Comparison of ENCODE assay signal across 8 mouse cellular contexts in genomic region chr19:56422476-56423338, GRCm38 (mm10). TPM values are rescaled to one million over a fixed set of nuclear protein-coding genes. Genes with fewer than 3 reads are reported as not detected.
A peak's percentile ranks its signal among the peaks of the same experiment; 100 is the strongest.
DNase-seq lines count a peak whose midpoint lies in the region; ATAC-seq and TF ChIP-seq lines count a peak whose summit lies in the region.

No protein-coding gene starts in this region.

- H3K4me1 ChIP-seq in embryonic facial prominence, embryonic 11.5 days (ENCODE audit: control insufficient read depth, insufficient read depth, low read length) = no peaks in the 10 kb centered on the region; the same call in 1 of the 2 replicates
- H3K4me1 ChIP-seq in heart, adult 2 months (ENCODE audit: control insufficient read depth, insufficient read depth, low read length) = peaks cover 1% of the 10 kb centered on the region; the same call in 1 of the 2 replicates
- H3K4me1 ChIP-seq in kidney, embryonic 14.5 days (ENCODE audit: control insufficient read depth, insufficient read depth, low read length) = peaks cover 8% of the 10 kb centered on the region; the same call in 1 of the 2 replicates
- H3K4me1 ChIP-seq in limb, embryonic 14.5 days (ENCODE audit: control insufficient read depth, insufficient read depth, low read length) = no peaks in the 10 kb centered on the region

- H3K36me3 ChIP-seq in embryonic facial prominence, embryonic 11.5 days (replicated peaks; ENCODE audit: control insufficient read depth, insufficient read depth, low read depth, low read length) = no peaks in the 10 kb centered on the region
- no peaks in the 10 kb centered on the region for H3K36me3 ChIP-seq in heart, adult 2 months (ENCODE audit: control insufficient read depth, insufficient read depth, low read length)
- H3K36me3 ChIP-seq in kidney, embryonic 14.5 days (ENCODE audit: control insufficient read depth, insufficient read depth, low read length) = no peaks in the 10 kb centered on the region
- H3K36me3 ChIP-seq in limb, embryonic 14.5 days (ENCODE audit: control insufficient read depth, insufficient read depth, low read length) = no peaks in the 10 kb centered on the region
- no peaks in the 10 kb centered on the region for H3K36me3 ChIP-seq in myocyte (ENCODE audit: control insufficient read depth, insufficient read depth)

- no peak for TF ChIP-seq POLR2A in heart, adult 2 months (IDR thresholded peaks at IDR 0.05; ENCODE audit: insufficient read depth, low read depth, low read length)
- TF ChIP-seq POLR2A in limb, embryonic 14.5 days (IDR thresholded peaks at IDR 0.05; ENCODE audit: borderline replicate concordance, extremely low read depth, insufficient read depth, insufficient read length) = no peak
- TF ChIP-seq POLR2A in myocyte (IDR thresholded peaks at IDR 0.05; ENCODE audit: insufficient read length, low read depth) = no peak

- 0 out of 2 replicates have a peak, but pooled peaks have one; percentile 67 for ATAC-seq in embryonic facial prominence, embryonic 11.5 days (replicated peaks; ENCODE audit: insufficient number of reproducible peaks, low FRiP score, low TSS enrichment, low read depth)
- ATAC-seq in kidney, embryonic 14.5 days (ENCODE audit: low FRiP score, low TSS enrichment) = peak; percentile 75
- peak; percentile 54; the same call in 1 of the 2 replicates for ATAC-seq in limb, embryonic 14.5 days (ENCODE audit: low FRiP score, low read depth)

- H3K27me3 ChIP-seq in embryonic facial prominence, embryonic 11.5 days (ENCODE audit: control insufficient read depth, insufficient read depth, low read length) = no peaks in the 10 kb centered on the region
- H3K27me3 ChIP-seq in heart, adult 2 months (ENCODE audit: control insufficient read depth, insufficient read depth, low read length) = no peaks in the 10 kb centered on the region
- no peaks in the 10 kb centered on the region for H3K27me3 ChIP-seq in kidney, embryonic 14.5 days (ENCODE audit: control insufficient read depth, insufficient read depth, low read length)
- H3K27me3 ChIP-seq in limb, embryonic 14.5 days (ENCODE audit: control insufficient read depth, insufficient read depth, low read length) = no peaks in the 10 kb centered on the region
- H3K27me3 ChIP-seq in myocyte (ENCODE audit: control insufficient read depth, insufficient read depth, insufficient read length) = no peaks in the 10 kb centered on the region

- WGBS in embryonic facial prominence, embryonic 11.5 days = 21% methylated on average over 14 of the region's 14 CpGs
- WGBS in heart, adult 2 months = 41% methylated on average over 14 of the region's 14 CpGs
- 18% methylated on average over 14 of the region's 14 CpGs for WGBS in kidney, embryonic 14.5 days
- WGBS in limb, embryonic 14.5 days = 23% methylated on average over 14 of the region's 14 CpGs

- no peak overlapping the region for H3K4me3 ChIP-seq in embryonic facial prominence, embryonic 11.5 days (ENCODE audit: low read depth, low read length)
- H3K4me3 ChIP-seq in heart, adult 2 months = no peak overlapping the region
- no peak overlapping the region for H3K4me3 ChIP-seq in kidney, embryonic 14.5 days (ENCODE audit: low read length)
- no peak overlapping the region for H3K4me3 ChIP-seq in limb, embryonic 14.5 days (replicated peaks; ENCODE audit: low read length)
- no peak overlapping the region for H3K4me3 ChIP-seq in myocyte

- intact Hi-C loops in heart, adult 2 months (cut with DNase I) = loop anchor here (1.0 to 10.0 kb wide), 5 partner anchors 145 to 612 kb away; no protein-coding TSS in a partner anchor

- TF ChIP-seq CTCF in heart, adult 2 months (IDR thresholded peaks at IDR 0.05) = peak; percentile 71

- no peaks in the 10 kb centered on the region for H3K9me3 ChIP-seq in embryonic facial prominence, embryonic 11.5 days (replicated peaks; ENCODE audit: control insufficient read depth, low read length)
- H3K9me3 ChIP-seq in kidney, embryonic 14.5 days (ENCODE audit: control insufficient read depth, low read length) = no peaks in the 10 kb centered on the region
- no peaks in the 10 kb centered on the region for H3K9me3 ChIP-seq in limb, embryonic 14.5 days (ENCODE audit: control insufficient read depth, low read length)

- peak overlapping the region; percentile 13; the same call in 1 of the 2 replicates for H3K4me2 ChIP-seq in embryonic facial prominence, embryonic 11.5 days (ENCODE audit: low read depth, low read length)
- H3K4me2 ChIP-seq in kidney, embryonic 14.5 days (replicated peaks; ENCODE audit: low read depth, low read length) = no peak overlapping the region
- no peak overlapping the region for H3K4me2 ChIP-seq in limb, embryonic 14.5 days (replicated peaks; ENCODE audit: low read depth, low read length, severe bottlenecking)
- peak overlapping the region; percentile 46 for H3K4me2 ChIP-seq in myocyte (ENCODE audit: low read depth)

- H3K27ac ChIP-seq in embryonic facial prominence, embryonic 11.5 days (replicated peaks; ENCODE audit: low read depth, low read length) = no peak overlapping the region
- no peak overlapping the region for H3K27ac ChIP-seq in heart, adult 2 months
- H3K27ac ChIP-seq in kidney, embryonic 14.5 days (ENCODE audit: low read depth, low read length) = no peak overlapping the region
- H3K27ac ChIP-seq in limb, embryonic 14.5 days (replicated peaks; ENCODE audit: low read depth, low read length) = no peak overlapping the region

- H3ac ChIP-seq in myocyte (ENCODE audit: control insufficient read depth, insufficient read length) = no peak overlapping the region

- no peak for TF ChIP-seq EP300 in heart, adult 2 months (IDR thresholded peaks at IDR 0.05; ENCODE audit: insufficient read depth, low read depth, low read length)

- peak; percentile 92 for DNase-seq in 3T3-L1 (ENCODE audit: low read depth, low spot score)
- peak; percentile 92 for DNase-seq in adrenal gland, postnatal 14 days
- DNase-seq in embryonic facial prominence, embryonic 11.5 days (ENCODE audit: low spot score) = peak; percentile 83
- peak; percentile 81 to 90 for DNase-seq in heart, adult 2 months
- DNase-seq in limb, embryonic 14.5 days (ENCODE audit: low spot score) = peak; percentile 78
- peak; percentile 79 to 92 for DNase-seq in spleen, postnatal 4 days (ENCODE audit: low spot score in 2 of 2)

- H3K79me2 ChIP-seq in heart, adult 2 months (replicated peaks; ENCODE audit: control insufficient read depth, insufficient read depth, low read length) = no peaks in the 10 kb centered on the region
- H3K79me2 ChIP-seq in myocyte (ENCODE audit: control insufficient read depth, insufficient read depth) = no peaks in the 10 kb centered on the region

- H3K9ac ChIP-seq in embryonic facial prominence, embryonic 11.5 days (replicated peaks; ENCODE audit: low read length) = no peak overlapping the region
- H3K9ac ChIP-seq in heart, adult 2 months (ENCODE audit: low read depth, low read length) = no peak overlapping the region
- H3K9ac ChIP-seq in kidney, embryonic 14.5 days (ENCODE audit: low read depth, low read length) = no peak overlapping the region
- no peak overlapping the region for H3K9ac ChIP-seq in limb, embryonic 14.5 days (ENCODE audit: low read depth, low read length, severe bottlenecking)

TF ChIP-seq in myocyte, 11 proteins besides CTCF, POLR2A, EP300 and RAD21:
- TF ChIP-seq MYOG (IDR thresholded peaks at IDR 0.05; ENCODE audit: control insufficient read depth in 1 of 3, insufficient read depth in 1 of 3, insufficient read length in 2 of 3, low read depth in 2 of 3) (no peak), USF1 (IDR thresholded peaks at IDR 0.05; ENCODE audit: low read depth) (no peak), TCF12 (IDR thresholded peaks at IDR 0.05; ENCODE audit: insufficient read depth, poor library complexity, severe bottlenecking) (no peak), POLR2AphosphoS2 (IDR thresholded peaks at IDR 0.05; ENCODE audit: insufficient read length, low read depth) (no peak), REST (IDR thresholded peaks at IDR 0.05; ENCODE audit: insufficient read depth, insufficient read length) (no peak), SRF (IDR thresholded peaks at IDR 0.05; ENCODE audit: control insufficient read depth, insufficient read length, low read depth) (no peak)

RNA-seq across cellular contexts. Expression of gene Casp7, which starts 25.8 kb away (rescaled TPM):
- total RNA-seq in adrenal gland, postnatal 14 days (2021) = 13.7 and 15.7 TPM in 2 replicates
- polyA plus RNA-seq in embryonic facial prominence, embryonic 11.5 days (2014; fragmentation: Nextera tagmentation; extraction: Ambion mirVana) = 22.8 and 25.6 TPM in 2 replicates
- 10 to 100 TPM; 11.7 to 12.5 TPM for total RNA-seq in heart, adult 2 months (2021)
- 9.2 and 12.6 TPM in 2 replicates for polyA plus RNA-seq in heart, adult 2 months (2012; rRNA removed)
- 24.3 and 28.3 TPM in 2 replicates for polyA plus RNA-seq in kidney, embryonic 14.5 days (2014; fragmentation: Nextera tagmentation; extraction: Ambion mirVana)
- 18.6 and 21.6 TPM in 2 replicates for polyA plus RNA-seq in limb, embryonic 14.5 days (2012; rRNA removed)
- 23.7 and 25.1 TPM in 2 replicates for polyA plus RNA-seq in limb, embryonic 14.5 days (2014; fragmentation: Nextera tagmentation; extraction: Ambion mirVana)
- polyA plus RNA-seq in myocyte (2012; fragmentation: generic; extraction: Trizol) = 6.6 TPM

RNA-seq across cellular contexts. Expression of gene Nrap, which starts 32.9 kb away (rescaled TPM):
- total RNA-seq in adrenal gland, postnatal 14 days (2021) = 0.11 TPM in 2 replicates
- not detected in 2 replicates for polyA plus RNA-seq in embryonic facial prominence, embryonic 11.5 days (2014; fragmentation: Nextera tagmentation; extraction: Ambion mirVana)
- total RNA-seq in heart, adult 2 months (2021) = 100 to 1,000 TPM; 307 to 420 TPM
- polyA plus RNA-seq in heart, adult 2 months (2012; rRNA removed) = 135 and 161 TPM in 2 replicates
- polyA plus RNA-seq in kidney, embryonic 14.5 days (2014; fragmentation: Nextera tagmentation; extraction: Ambion mirVana) = 0.19 TPM in 1 of 2 replicates, not detected in the other
- polyA plus RNA-seq in limb, embryonic 14.5 days (2012; rRNA removed) = 2.3 and 2.8 TPM in 2 replicates
- polyA plus RNA-seq in limb, embryonic 14.5 days (2014; fragmentation: Nextera tagmentation; extraction: Ambion mirVana) = 1.6 and 2.1 TPM in 2 replicates
- 25.5 TPM for polyA plus RNA-seq in myocyte (2012; fragmentation: generic; extraction: Trizol)

RNA-seq across cellular contexts. Expression of gene Plekhs1, which starts 38.7 kb away (rescaled TPM):
- 0.22 and 0.53 TPM in 2 replicates for total RNA-seq in adrenal gland, postnatal 14 days (2021)
- 0.08 and 0.20 TPM in 2 replicates for polyA plus RNA-seq in embryonic facial prominence, embryonic 11.5 days (2014; fragmentation: Nextera tagmentation; extraction: Ambion mirVana)
- total RNA-seq in heart, adult 2 months (2021) = under 1 TPM in 1 of 2 experiments, not detected in 1; 0.18 TPM
- 0.04 and 0.12 TPM in 2 replicates for polyA plus RNA-seq in heart, adult 2 months (2012; rRNA removed)
- polyA plus RNA-seq in kidney, embryonic 14.5 days (2014; fragmentation: Nextera tagmentation; extraction: Ambion mirVana) = 0.94 and 1.2 TPM in 2 replicates
- 0.24 and 0.26 TPM in 2 replicates for polyA plus RNA-seq in limb, embryonic 14.5 days (2012; rRNA removed)
- 0.37 TPM in 1 of 2 replicates, not detected in the other for polyA plus RNA-seq in limb, embryonic 14.5 days (2014; fragmentation: Nextera tagmentation; extraction: Ambion mirVana)
- 0.04 TPM for polyA plus RNA-seq in myocyte (2012; fragmentation: generic; extraction: Trizol)

Comparison
In these comparisons a context has a peak if more than half of its experiments do, and no peak if none do; other contexts are left out.
1. H3K4me2 ChIP-seq: peak in embryonic facial prominence, embryonic 11.5 days (single experiment) and myocyte (single experiment); none in kidney, embryonic 14.5 days (single experiment) and limb, embryonic 14.5 days (single experiment).
2. Peak in every context shown above with its lines, with median percentiles within 50 percentile points of each other: DNase-seq and ATAC-seq.